Mouse (Mus musculus) mesoderm, embryonic 11.5 days (tissue): ENCODE results near the gene 3110082I17Rik.

Experiments used
- DNase-seq: peaks from one replicate; pipeline ENCODE4 v3.0.0-alpha.2; 2012; ENCODE audit warnings: low read depth, low spot score

Gene 3110082I17Rik

DNA sequence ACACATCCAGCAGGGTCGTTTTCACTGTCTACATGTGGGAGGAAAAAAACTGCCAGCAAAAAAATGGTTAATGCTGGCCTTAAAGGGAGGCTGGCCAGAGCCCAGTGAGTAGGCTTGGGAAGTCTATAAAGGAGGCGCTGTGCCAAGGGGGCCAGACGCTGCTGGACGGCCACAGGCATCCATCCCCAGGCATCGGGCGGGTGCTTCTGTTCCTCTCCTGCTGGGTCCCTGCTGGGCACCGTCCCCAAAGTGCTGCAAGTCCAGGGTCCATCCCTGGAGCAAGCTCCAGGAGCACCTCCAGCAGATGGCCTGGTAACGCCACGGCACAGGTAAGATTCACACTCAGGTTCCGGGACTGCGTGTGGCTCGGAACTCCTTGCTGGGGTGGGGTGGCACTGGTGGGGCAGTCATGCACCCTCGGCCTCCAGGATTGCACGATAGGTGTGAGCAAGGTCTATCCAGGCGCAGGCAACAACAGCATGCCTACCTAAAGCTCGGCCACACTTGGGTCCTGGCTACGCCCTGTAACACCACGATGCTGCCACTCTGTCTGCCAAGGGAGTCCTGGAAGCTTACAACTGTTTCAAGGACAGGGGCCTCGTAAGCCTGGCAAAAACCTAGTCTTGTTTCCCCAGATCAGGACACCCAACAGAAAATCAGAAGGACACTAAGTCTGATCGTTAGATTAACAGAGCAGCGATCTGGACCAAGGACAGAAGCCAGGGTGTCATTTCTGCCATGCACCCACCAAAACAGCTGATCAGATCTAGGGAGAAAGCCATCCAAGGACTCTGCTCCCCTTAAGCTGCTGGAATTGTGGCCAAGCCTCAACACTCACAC lies 37.1 kb downstream of the 3110082I17Rik start, which contains the start of gene Gper1:
TSS of gene Gper1 (plus strand) at position 126 of the 840 bp plus-strand sequence.
- no peak for DNase-seq

DNA sequence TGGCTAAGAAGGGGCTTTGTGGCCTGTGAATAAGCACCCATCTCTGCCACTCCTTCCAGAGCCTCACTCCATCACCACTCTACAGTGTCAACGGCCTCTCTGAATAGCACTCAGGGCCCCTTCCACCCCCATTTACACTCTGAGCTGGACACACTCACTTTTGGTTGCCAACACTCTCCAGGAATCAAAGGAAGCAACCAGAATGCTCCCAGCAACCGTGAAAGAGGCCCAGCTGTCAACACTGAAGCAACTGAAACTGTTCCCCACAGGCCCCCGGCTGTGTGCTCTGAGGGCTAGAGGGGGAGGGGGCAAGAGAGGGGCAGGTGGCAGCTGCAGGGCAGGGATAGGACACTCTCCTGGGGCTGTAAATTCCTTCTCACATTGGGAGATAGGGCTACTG lies 41.7 kb downstream of the 3110082I17Rik start:
- DNase-seq = peak; percentile 52

DNA sequence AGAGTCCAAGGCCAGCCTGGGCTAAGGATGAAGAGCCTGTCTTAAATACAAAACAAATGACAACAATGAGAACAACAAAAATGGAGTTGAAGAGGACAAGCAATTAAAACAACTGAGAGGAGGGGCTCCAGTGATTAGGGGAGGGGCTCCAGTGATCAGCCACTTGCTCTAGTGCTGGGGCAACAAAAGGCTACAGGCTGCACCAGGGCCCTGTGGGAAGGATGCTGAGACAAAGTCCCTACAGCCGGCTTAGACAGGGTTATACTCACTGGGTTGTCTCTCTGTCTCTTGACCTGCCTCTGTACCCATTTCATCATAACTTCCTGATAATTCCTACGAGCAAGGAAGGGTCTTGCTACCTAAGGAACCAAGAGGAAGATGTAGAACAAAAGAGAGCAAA lies 42.2 kb downstream of the 3110082I17Rik start:
- DNase-seq = no peak

DNA sequence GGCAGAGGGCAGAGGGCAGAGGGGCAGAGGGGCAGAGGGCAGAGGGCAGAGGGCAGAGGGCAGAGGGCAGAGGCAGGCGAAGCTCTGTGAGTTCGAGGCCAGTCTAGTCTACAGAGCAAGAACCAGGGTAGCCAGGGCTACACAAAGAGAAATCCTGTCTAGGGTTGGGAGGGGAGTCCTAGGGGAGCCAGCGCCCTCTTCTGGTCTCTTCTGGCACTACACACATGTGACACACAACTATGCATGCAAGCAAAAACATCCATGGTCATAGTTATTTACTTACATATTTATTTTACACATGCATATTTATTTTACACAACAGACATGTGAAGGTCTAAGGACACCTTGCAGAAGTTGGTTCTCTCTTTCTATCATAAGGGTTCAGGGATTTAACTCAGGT lies 42.8 kb downstream of the 3110082I17Rik start:
- DNase-seq = no peak

DNA sequence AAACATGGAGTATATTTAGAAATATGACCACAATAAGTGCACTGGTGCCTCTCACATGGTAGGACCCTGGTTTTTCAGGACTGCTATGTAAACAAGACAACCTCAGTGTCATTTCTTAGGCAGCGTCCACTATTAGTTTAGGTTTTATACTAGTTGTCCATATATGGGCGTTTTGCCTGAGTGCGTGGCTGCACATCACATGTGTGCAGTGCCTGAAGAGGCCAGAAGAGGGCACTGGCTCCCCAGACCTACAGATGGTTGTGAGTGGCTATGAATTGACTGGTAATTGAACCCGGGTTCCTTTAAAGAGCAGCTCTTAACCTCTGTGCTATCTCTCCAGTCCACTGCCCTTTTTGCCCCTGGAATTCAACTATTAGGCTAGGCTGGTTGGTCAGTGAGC lies 43.4 kb downstream of the 3110082I17Rik start:
- DNase-seq = no peak

DNA sequence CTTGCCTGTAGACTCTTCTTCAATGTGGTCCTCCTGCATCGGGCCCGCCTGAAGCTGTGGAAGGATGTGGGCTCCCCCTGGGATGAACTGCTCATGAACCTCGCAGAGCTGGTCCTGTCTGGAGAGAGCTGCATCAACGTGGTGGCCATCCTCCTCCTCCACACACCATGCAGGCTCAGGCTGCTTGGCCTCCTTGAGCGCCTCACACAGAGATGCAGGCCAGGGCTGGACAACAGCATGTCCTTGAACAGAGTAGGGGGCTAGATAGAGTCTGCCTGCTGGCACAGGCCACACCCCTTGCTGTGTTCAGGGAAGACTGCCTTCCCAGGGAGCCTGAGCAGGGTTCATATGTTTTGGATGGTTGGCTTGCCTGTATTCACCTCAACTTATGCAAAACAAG lies 45.3 kb downstream of the 3110082I17Rik start:
- DNase-seq = no peak

DNA sequence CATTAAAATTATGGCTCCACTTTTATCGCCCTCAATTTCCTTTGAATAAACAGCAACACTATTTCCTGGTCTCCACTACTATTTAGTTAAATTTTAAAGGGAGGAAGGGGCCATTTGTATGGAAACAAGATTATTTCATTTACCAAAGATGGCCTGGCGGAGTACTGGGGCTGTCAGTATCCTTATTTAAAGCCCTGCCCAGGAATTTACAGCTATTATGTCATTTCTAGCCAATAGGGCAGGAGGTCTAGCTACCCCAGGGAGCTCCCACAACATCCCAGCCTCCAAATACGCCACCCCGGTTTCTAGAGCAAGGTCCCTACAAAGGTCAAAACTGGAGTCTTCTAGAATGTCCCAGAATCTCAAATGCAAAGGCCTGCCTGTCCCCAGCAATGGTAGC lies 46.8 kb downstream of the 3110082I17Rik start:
- no peak for DNase-seq

DNA sequence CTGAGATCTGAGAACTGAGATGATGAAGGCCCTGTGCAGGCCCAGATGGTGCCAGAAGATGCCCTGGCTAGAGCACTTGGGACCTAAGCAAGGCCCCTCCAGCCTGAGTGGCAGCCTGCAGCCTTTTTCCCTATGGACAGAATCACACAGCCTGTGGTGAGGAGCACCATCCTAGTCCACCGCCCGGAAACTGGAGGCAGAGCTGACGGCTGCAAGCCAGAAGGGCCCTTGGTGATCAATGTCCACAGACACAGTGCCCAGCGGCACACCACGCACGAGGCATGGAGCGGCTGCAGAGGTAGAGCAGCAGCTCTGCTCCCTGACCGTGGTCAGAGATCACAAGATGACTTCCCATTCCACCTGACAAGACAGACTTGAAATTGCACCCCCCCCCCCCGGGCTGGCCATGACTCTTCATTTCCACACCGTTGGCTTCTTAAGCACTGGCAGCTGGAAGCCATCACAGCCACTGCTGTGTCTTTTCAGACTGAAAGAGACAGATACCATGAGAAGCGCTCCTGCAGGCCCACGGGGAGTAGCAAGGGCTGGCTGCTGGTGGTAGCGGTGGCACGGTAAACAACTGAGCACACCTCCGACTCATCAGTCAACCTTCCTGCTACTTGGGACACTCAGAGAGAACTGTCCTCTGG lies 48.5 kb downstream of the 3110082I17Rik start:
- no peak for DNase-seq

DNA sequence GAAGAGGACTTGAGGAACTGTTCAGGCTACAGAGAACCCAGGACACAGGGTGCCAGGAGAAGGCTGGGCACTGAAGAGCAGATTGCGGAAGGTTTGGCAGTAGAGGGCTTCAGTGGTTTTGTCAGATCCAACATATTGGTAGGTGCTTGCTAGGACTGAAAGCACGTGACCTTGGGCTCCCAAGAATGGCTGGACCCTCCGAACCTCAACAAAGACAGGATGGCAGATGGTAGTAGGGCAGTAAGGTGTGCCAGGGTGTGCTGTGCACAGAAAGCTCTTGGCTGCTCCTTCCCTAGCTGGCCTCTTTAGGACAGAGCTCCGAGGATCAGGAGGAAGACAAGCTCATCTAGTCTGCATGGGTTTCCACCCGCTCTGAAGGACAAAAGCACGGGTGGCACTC lies 49.2 kb downstream of the 3110082I17Rik start:
- DNase-seq = no peak

DNA sequence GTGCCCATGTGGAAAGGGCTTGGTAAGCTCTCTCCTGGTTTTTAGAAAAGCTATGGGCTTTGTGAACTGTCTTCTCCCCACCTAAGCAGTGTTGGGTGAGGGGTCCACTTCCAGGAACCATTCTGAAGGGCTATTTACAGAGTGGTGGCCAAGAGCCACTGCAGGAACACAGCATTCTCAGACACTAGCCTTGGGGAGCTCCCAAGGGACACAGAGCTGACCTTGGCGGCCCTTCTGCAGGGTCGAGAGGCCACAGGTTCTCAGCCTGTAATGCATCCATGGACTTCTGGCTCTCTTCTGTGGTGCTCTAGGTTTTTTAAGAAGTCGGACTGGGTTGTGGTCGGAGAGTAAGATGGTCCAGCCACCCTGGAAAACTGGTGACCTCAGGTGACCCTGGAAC lies 50.3 kb downstream of the 3110082I17Rik start:
- DNase-seq = no peak

DNA sequence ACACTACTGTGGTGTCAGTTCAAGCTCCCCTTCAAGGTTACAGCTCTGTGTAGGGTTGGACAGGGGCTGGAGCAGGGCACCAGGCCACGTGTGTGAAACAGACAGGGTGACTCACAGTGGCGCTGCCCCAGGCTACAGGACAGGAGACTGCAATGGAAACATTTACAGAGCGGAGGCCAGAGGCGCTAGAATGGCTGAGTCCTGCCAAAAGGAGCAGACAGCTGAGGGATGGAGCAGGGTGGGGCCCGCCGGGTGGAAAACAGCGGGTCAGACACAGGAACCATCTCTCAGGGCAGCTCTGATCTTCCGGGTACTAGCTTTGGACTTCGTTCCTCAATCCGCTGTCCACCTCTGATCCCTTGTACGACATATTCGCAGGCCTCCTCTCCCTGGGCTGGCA lies 50.9 kb downstream of the 3110082I17Rik start:
- DNase-seq = no peak

DNA sequence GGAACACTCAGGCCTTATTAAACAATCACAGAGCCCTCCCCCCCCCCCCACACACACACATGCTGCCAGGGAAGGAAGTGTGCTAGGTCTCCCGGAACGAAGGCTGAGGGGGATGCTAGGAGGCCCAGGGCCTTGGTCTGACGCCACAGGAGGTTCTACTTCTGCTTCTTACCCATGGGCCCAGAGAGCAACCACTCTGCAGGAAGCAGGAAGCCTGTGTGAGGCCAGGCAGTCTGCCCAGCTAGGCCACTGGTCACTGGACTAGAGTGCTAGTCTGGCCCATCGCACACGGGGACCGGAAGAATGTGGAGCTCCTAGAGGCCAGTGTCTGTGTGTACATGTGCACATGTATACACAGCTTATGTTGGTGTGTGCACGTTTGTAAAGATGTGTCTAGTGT lies 51.8 kb downstream of the 3110082I17Rik start:
- no peak for DNase-seq

DNA sequence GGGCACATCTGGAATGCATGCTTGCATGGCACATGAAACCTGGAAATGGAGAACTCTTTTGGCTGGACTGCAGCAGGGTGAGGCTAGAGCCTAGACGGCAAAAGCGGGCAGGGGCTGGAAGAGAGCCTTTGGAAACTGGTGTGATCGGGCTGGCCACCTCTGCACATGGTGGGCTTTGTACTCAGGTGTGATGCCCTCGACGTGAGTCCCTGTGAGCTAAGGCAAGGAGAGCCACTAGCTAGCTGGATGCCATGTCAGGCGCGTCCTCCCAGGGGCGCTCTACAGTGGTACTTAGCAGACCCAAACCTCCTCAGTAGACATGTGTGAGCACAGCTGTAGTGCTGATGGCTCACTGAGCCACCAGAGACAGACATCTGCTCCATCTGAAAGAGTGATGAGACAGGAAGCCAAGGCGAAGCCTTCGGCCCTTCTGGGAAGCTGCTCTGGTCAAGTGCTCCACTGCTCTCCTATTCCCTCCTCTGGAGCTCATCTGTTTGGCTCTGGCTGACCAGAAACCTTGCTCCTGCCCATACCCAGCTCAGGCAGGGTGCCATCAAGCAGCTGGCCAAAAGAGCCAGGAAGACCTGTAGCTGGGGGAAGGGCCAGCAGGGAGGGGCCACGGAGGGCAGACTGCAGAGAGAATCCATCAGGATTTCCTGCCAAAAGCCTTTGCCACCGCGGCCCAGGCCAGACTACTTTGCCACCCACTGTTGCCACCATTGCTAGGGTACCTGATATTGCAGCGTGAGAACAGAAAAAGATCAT lies 53.0 kb downstream of the 3110082I17Rik start:
- DNase-seq = no peak

DNA sequence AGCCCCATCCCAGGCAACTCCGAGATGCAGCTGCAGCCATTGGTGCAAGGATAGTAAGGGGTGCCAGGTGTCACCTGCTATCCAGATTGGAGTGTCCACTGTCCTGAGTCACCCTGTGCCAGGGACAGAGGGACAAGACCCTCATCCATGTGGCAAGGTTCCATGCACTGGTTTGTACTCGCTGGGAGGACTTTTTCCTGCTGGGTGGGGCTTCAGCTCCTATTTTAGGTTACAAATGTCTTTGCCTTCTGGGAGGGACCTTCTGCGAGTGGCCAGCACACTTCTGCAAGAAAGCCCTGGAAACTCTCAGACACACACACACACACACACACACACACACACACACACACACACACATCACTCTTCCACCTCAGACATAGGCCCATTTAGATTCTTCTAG lies 54.4 kb downstream of the 3110082I17Rik start:
- DNase-seq = no peak

DNA sequence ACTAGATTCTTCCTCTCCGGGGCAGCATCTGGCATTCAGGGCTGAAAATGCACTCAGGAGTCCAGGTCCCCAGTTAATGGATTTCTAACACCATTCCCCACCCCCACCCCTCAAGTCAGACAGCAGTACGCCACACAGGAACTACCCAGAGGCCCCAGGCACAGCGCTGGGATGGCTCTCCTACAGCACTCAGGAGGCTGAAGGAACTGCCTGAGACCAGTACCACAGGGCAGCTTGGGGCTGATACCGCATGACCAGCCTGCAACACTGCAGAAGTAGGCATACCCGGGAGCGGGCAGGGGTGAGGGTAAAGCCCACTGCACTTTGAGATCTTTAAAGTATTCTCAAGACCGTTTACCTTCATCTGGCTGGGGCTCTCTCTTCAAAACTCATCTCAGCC lies 54.8 kb downstream of the 3110082I17Rik start:
- peak; percentile 23 for DNase-seq

DNA sequence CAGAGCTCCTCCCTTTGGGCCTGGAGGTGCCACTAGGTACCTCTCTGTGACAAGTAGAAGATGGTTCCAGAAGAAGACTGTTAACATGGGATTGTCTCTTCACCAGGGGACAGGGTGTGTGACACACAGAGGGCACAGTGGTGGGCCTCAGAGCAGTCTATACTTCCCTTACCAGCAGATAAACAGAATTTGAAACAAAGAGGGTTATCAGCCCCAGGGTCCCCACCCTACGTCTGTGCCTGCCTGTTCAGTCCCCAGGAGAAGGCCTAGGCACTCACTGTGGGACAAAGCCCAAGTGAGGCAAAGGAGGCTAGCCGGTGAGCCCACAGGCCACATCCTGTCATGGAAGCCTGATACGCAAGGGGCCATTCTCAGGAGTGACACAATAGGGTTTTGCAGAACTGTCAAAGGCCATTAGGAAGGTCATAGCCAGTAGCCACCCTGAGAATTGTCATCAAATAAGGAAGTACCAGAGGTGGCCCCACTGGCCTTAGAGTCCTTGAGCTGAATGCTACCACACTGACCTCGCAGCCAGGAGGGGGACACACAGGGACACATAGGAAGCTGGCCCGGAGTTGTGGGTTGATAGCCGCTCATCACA lies 55.4 kb downstream of the 3110082I17Rik start, which contains the start of gene C130050O18Rik:
TSS of gene C130050O18Rik (plus strand) at position 480 of the 601 bp plus-strand sequence.
- DNase-seq = no peak

DNA sequence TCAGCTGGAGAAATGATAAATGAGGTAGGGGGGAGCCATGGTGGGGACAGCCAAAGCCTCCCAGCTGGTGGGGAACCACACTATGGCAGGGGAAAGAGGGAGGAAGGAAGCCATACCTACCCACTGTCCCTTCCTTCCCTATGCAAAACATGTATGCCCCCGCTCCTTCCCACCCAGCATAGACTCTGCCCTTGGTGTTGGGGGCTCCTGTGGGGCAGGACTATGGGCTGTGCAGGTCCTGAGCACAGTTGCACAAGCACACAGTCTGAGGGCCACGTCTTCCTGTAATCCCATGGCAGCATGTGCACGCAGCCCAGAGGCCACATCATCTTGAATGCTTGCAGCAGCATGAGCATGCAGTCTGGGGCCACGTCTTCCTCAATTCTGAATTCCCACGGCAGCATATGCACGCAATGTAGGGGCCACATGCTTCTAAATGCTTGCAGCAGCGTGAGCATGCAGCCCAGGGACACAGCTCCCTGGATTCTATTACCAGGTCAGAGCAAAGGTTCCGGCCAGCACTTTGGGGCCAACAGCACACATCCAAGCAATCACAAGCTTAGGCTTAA lies 56.6 kb downstream of the 3110082I17Rik start:
- DNase-seq = no peak

DNA sequence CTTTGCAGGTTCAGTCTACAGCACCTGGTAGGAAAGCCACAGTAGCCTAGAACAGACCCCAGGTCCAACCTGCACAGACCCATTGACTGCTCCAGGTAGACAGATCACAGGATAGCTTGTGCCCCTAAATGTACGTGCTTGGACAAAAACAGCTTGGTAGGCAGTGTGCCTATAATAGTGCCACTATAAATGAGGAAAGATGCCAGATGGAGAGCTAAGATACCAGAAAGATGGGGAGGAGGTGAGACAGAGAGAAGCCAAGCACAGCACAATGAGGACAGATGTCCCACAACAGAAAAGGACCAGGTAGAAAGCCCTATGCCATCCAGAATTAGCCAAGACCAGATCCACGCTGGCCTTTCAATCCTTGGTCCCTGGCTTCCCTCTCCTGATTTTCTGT lies 58.2 kb downstream of the 3110082I17Rik start:
- no peak for DNase-seq

DNA sequence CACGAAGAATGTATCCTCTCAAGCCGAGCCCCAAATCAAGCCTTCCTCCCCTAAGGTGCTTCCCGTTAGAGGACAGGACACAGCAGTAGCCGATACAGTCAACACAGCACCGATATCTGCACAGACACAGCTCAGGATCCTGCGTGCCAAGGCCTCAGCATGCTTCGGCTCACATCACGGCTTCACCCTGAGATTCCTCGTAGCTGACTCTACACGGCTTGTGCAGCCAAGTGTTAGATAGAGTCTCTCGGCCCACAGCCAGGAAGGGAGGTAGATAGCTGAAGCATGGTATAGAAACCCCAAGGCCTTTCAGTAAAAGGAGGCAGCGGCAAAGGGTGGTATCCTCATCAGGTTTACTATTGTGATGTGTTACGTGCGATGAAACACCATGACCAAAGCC lies 60.3 kb downstream of the 3110082I17Rik start:
- DNase-seq = no peak

DNA sequence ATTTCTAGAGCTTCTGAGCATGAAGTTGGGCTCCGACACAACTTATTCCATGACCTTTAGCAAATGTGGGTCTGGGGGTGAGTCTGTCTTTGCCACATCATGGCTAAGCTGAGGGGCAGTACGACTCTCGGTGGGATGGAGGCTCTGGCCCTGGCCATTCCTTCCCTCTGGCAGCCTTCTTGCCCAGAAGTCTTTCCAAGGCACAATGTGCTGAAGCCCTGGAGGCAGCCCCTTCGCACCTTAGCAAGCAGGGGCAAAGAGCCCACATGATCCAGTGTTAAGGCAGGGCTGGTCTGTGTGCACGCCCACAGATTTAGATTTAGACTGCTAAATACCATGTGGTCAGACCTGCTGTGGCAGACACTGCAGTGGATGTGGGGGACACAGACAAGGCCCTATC lies 61.5 kb downstream of the 3110082I17Rik start:
- DNase-seq = no peak

DNA sequence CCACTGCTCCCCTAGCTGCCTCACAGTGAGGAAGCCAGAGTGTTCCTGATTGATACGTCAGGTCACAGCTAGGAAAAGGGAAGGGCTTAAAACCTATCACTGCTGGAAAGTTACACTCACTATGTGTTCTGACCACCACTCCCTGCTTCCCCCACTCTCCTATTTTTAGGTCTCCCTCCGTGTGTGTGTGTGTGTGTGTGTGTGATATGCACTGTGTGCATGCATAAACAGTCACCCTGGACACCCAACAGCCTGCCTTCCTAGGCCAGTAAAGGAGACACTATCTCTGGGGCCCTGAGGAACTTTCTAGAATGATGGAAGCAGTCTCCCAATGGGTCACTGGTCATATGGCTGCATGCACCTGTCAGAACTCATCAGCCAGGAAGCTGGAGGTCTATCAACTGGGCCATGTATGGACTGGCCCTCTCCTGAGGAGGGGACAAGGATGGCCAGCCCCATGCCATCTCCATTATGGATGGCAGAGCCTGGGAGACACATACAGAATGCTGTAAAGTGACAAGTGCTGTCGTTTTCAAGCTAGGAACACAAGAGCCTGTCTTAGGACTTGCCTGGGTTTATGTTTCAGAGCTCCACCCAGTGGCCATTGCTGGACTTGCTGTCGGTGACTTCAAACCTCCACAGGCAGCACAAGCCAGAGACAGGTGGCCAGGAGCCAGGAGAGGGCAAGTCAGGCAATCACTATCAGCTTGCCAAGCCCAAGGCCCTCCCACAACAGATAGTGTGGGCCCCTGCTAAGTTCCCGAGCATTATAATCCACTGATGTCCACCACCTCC lies 62.2 kb downstream of the 3110082I17Rik start:
- DNase-seq = peak; percentile 87
